Mouse (Mus musculus): Measurements from ENCODE around the gene Camsap2. TPM values are rescaled to one million over a fixed set of nuclear protein-coding genes. Genes with fewer than 3 reads are reported as not detected.

The Camsap2 gene
- total RNA-seq, 4 experiments from 2014 or later: 17.7 to 24.0 (median 19.5) TPM

- DNase-seq (ENCODE audit: low spot score): no peak
Measured at GRCm38 (mm10) chr1:136344281-136344680, 1.6 kb downstream of the Camsap2 start.

- no peak for DNase-seq (ENCODE audit: low spot score)
Measured at GRCm38 (mm10) chr1:136343727-136344126, 2.2 kb downstream of the Camsap2 start.

GRCm38 (mm10) chr1:136340541-136340940 lies 5.4 kb downstream of the Camsap2 start:
- no peak for DNase-seq (ENCODE audit: low spot score)

GRCm38 (mm10) chr1:136334743-136335142 lies 11.2 kb downstream of the Camsap2 start:
- no peak for DNase-seq (ENCODE audit: low spot score)

GRCm38 (mm10) chr1:136333512-136333911 lies 12.4 kb downstream of the Camsap2 start:
- no peak for DNase-seq (ENCODE audit: low spot score)

- no peak for DNase-seq (ENCODE audit: low spot score)
Measured at GRCm38 (mm10) chr1:136333071-136333470, 12.8 kb downstream of the Camsap2 start.

- no peak for DNase-seq (ENCODE audit: low spot score)
Measured at GRCm38 (mm10) chr1:136331836-136332235, 14.1 kb downstream of the Camsap2 start.

- no peak for DNase-seq (ENCODE audit: low spot score)
Measured at GRCm38 (mm10) chr1:136329426-136329825, 16.5 kb downstream of the Camsap2 start.

- no peak for DNase-seq (ENCODE audit: low spot score)
Measured at GRCm38 (mm10) chr1:136328640-136329039, 17.3 kb downstream of the Camsap2 start.

GRCm38 (mm10) chr1:136327638-136328037 lies 18.3 kb downstream of the Camsap2 start:
- DNase-seq (ENCODE audit: low spot score): no peak

- DNase-seq (ENCODE audit: low spot score): peak; percentile 57
Measured at GRCm38 (mm10) chr1:136325933-136326332, 20.0 kb downstream of the Camsap2 start.

- no peak for DNase-seq (ENCODE audit: low spot score)
Measured at GRCm38 (mm10) chr1:136322331-136322730, 23.6 kb downstream of the Camsap2 start.

GRCm38 (mm10) chr1:136316317-136316716 lies 29.6 kb downstream of the Camsap2 start:
- no peak for DNase-seq (ENCODE audit: low spot score)

GRCm38 (mm10) chr1:136309193-136309592 lies 36.7 kb downstream of the Camsap2 start:
- DNase-seq (ENCODE audit: low spot score): no peak

- peak; percentile 35 for DNase-seq (ENCODE audit: low spot score)
Measured at GRCm38 (mm10) chr1:136306424-136306823, 39.5 kb downstream of the Camsap2 start.

GRCm38 (mm10) chr1:136293961-136294360 lies 51.9 kb downstream of the Camsap2 start:
- no peak for DNase-seq (ENCODE audit: low spot score)

GRCm38 (mm10) chr1:136289803-136290202 lies 56.1 kb downstream of the Camsap2 start:
- peak; percentile 7 for DNase-seq (ENCODE audit: low spot score)

- no peak for DNase-seq (ENCODE audit: low spot score)
Measured at GRCm38 (mm10) chr1:136277366-136277765, 68.5 kb downstream of the Camsap2 start.

- DNase-seq (ENCODE audit: low spot score): no peak
Measured at GRCm38 (mm10) chr1:136268224-136268623, 77.7 kb downstream of the Camsap2 start.

GRCm38 (mm10) chr1:136266127-136266526 lies 79.8 kb downstream of the Camsap2 start:
- DNase-seq (ENCODE audit: low spot score): no peak

GRCm38 (mm10) chr1:136263355-136263754 lies 82.5 kb downstream of the Camsap2 start:
- no peak for DNase-seq (ENCODE audit: low spot score)

GRCm38 (mm10) chr1:136260635-136261238 lies 85.2 kb downstream of the Camsap2 start, which contains the start of gene Gpr25:
TSS of gene Gpr25 (minus strand) at chr1:136260873.
- no peak for DNase-seq (ENCODE audit: low spot score)

GRCm38 (mm10) chr1:136259893-136260634 lies 85.8 kb downstream of the Camsap2 start:
- peak; percentile 10 for DNase-seq (ENCODE audit: low spot score)

Data from heart, adult 8-10 months (tissue).